Mouse (Mus musculus): ENCODE data around the gene Gm21983.

GRCm38 (mm10) chr7:27221939-27222338 lies 41.1 kb upstream of the Gm21983 start:
- TF ChIP-seq POLR2A (IDR thresholded peaks at IDR 0.05; ENCODE audit: insufficient read depth, low read depth, low read length) = no peak
- no peak for TF ChIP-seq CTCF (IDR thresholded peaks at IDR 0.05)

Data from heart, adult 2 months (tissue).